In genomic region chr9:107872350-107873098, GRCm38 (mm10) we compare ENCODE assay signal across 8 mouse cellular contexts. TPM values are rescaled to one million over a fixed set of nuclear protein-coding genes. Genes with fewer than 3 reads are reported as not detected.
DNase-seq lines count a peak whose midpoint lies in the region; ATAC-seq and TF ChIP-seq lines count a peak whose summit lies in the region.

No protein-coding gene starts in this region.

- no peaks in the 10 kb centered on the region for H3K9me3 ChIP-seq in ES-Bruce4 (replicated peaks; ENCODE audit: control insufficient read depth, insufficient read depth, low read length, poor library complexity, severe bottlenecking)
- H3K9me3 ChIP-seq in forebrain, embryonic 13.5 days (replicated peaks), result no peaks in the 10 kb centered on the region
- H3K9me3 ChIP-seq in liver, postnatal 0 days (ENCODE audit: low read length), result no peaks in the 10 kb centered on the region
- no peaks in the 10 kb centered on the region for H3K9me3 ChIP-seq in neural tube, embryonic 14.5 days (ENCODE audit: control insufficient read depth, low read length)

- H3K36me3 ChIP-seq in ES-Bruce4 (ENCODE audit: control insufficient read depth, insufficient read depth, low read length, poor library complexity, severe bottlenecking), result peaks cover 5% of the 10 kb centered on the region; the same call in 1 of the 2 replicates
- no peaks in the 10 kb centered on the region for H3K36me3 ChIP-seq in forebrain, embryonic 13.5 days (ENCODE audit: poor library complexity, severe bottlenecking)
- H3K36me3 ChIP-seq in liver, postnatal 0 days (replicated peaks; ENCODE audit: insufficient read depth, low read length), result peaks cover 5% of the 10 kb centered on the region; the same call in 1 of the 2 replicates
- H3K36me3 ChIP-seq in neural tube, embryonic 14.5 days (ENCODE audit: control insufficient read depth, insufficient read depth, low read length), result no peaks in the 10 kb centered on the region

- peak overlapping the region; percentile 97 for H3K9ac ChIP-seq in ES-Bruce4 (ENCODE audit: low read depth, poor library complexity, severe bottlenecking)
- H3K9ac ChIP-seq in forebrain, embryonic 13.5 days, result peak overlapping the region; percentile 99
- H3K9ac ChIP-seq in liver, postnatal 0 days (replicated peaks), result peak overlapping the region; percentile 96
- H3K9ac ChIP-seq in neural tube, embryonic 14.5 days (replicated peaks; ENCODE audit: low read depth, low read length), result peak overlapping the region; percentile 94

- TF ChIP-seq EP300 in ES-Bruce4 (IDR thresholded peaks at IDR 0.05; ENCODE audit: insufficient read depth, low read depth, low read length), result no peak
- TF ChIP-seq EP300 in liver, postnatal 0 days (IDR thresholded peaks at IDR 0.05; ENCODE audit: low read depth), result peak; percentile 9; the same call in 1 of the 2 replicates

- TF ChIP-seq CTCF in ES-Bruce4 (IDR thresholded peaks at IDR 0.05; ENCODE audit: low read depth, low read length), result no peak
- TF ChIP-seq CTCF in liver, postnatal 0 days (IDR thresholded peaks at IDR 0.05; ENCODE audit: low read depth), result no peak

- peak; percentile 100 for ATAC-seq in cerebellum, adult (ENCODE audit: insufficient number of reproducible peaks, low FRiP score, low TSS enrichment)
- ATAC-seq in forebrain, embryonic 13.5 days, result peak; percentile 100
- ATAC-seq in liver, postnatal 0 days, result peak; percentile 98
- peak; percentile 100 for ATAC-seq in neural tube, embryonic 14.5 days (ENCODE audit: low read depth)

- TF ChIP-seq POLR2A in ES-Bruce4 (IDR thresholded peaks at IDR 0.05; ENCODE audit: insufficient read depth, low read length), result peak; percentile 19

- H3K27ac ChIP-seq in ES-Bruce4 (ENCODE audit: insufficient read depth, low read length), result peak overlapping the region; percentile 51
- H3K27ac ChIP-seq in forebrain, embryonic 13.5 days, result peak overlapping the region; percentile 95
- peak overlapping the region; percentile 98 for H3K27ac ChIP-seq in liver, postnatal 0 days (ENCODE audit: low read depth)
- H3K27ac ChIP-seq in neural tube, embryonic 14.5 days (ENCODE audit: low read depth, low read length), result peak overlapping the region; percentile 87

- H3K4me1 ChIP-seq in ES-Bruce4 (ENCODE audit: control insufficient read depth, insufficient read depth, low read length), result no peaks in the 10 kb centered on the region
- peaks cover 21% of the 10 kb centered on the region for H3K4me1 ChIP-seq in forebrain, embryonic 13.5 days
- H3K4me1 ChIP-seq in liver, postnatal 0 days (ENCODE audit: insufficient read depth), result peaks cover 19% of the 10 kb centered on the region
- H3K4me1 ChIP-seq in neural tube, embryonic 14.5 days (ENCODE audit: control insufficient read depth, insufficient read depth, low read length), result peaks cover 13% of the 10 kb centered on the region

- peak overlapping the region; percentile 88 for H3K4me2 ChIP-seq in forebrain, embryonic 13.5 days
- peak overlapping the region; percentile 78 for H3K4me2 ChIP-seq in liver, postnatal 0 days (ENCODE audit: low read depth, low read length)
- peak overlapping the region; percentile 84 for H3K4me2 ChIP-seq in neural tube, embryonic 14.5 days (ENCODE audit: low read depth, low read length)

- intact Hi-C loops in heart, postnatal 10 days (cut with DNase I), result no loop called here

- under 1% methylated on average over 72 of the region's 80 CpGs for WGBS in forebrain, embryonic 13.5 days
- under 1% methylated on average over 80 of the region's 80 CpGs for WGBS in large intestine, adult 2 months
- under 1% methylated on average over 78 of the region's 80 CpGs for WGBS in liver, postnatal 0 days (ENCODE audit: insufficient replicate concordance)
- WGBS in neural tube, embryonic 14.5 days, result under 1% methylated on average over 79 of the region's 80 CpGs

- peak; percentile 96 to 97 for DNase-seq in heart, postnatal 10 days
- DNase-seq in large intestine, adult 2 months (ENCODE audit: low read depth, low spot score), result peak; percentile 87
- DNase-seq in liver, postnatal 0 days, result peak; percentile 93
- peak; percentile 91 for DNase-seq in testis, postnatal 10 days (ENCODE audit: low spot score)

- peak overlapping the region; percentile 100 for H3K4me3 ChIP-seq in ES-Bruce4 (ENCODE audit: low read depth, low read length)
- peak overlapping the region; percentile 99 for H3K4me3 ChIP-seq in forebrain, embryonic 13.5 days
- H3K4me3 ChIP-seq in liver, postnatal 0 days (ENCODE audit: low read depth, low read length), result peak overlapping the region; percentile 88
- peak overlapping the region; percentile 99 for H3K4me3 ChIP-seq in neural tube, embryonic 14.5 days (ENCODE audit: low read depth, low read length)

- H3K27me3 ChIP-seq in ES-Bruce4 (ENCODE audit: control insufficient read depth, insufficient read depth, low read length, poor library complexity, severe bottlenecking), result no peaks in the 10 kb centered on the region
- 0 out of 2 replicates have a peak, but pooled peaks cover 2% of the 10 kb centered on the region for H3K27me3 ChIP-seq in forebrain, embryonic 13.5 days
- no peaks in the 10 kb centered on the region for H3K27me3 ChIP-seq in liver, postnatal 0 days (ENCODE audit: insufficient read depth, low read length)
- no peaks in the 10 kb centered on the region for H3K27me3 ChIP-seq in neural tube, embryonic 14.5 days (ENCODE audit: control insufficient read depth, insufficient read depth, low read length)

RNA-seq across cellular contexts. Expression of gene Rbm6, which starts 0.5 kb away (rescaled TPM):
- polyA plus RNA-seq in ES-Bruce4 (2011; ENCODE audit: insufficient read depth, insufficient read length, low read depth, missing spikeins), result 115 and 130 TPM in 2 replicates
- polyA plus RNA-seq in forebrain, embryonic 13.5 days (2015; fragmentation: Nextera tagmentation; extraction: Ambion mirVana), result 125 and 129 TPM in 2 replicates
- total RNA-seq in heart, postnatal 10 days (2021), result 10 to 100 TPM; 34.6 to 38.3 TPM
- 19.0 and 24.5 TPM in 2 replicates for polyA plus RNA-seq in large intestine, adult 2 months (2012; rRNA removed)
- 14.3 and 17.0 TPM in 2 replicates for polyA plus RNA-seq in liver, postnatal 0 days (2015; fragmentation: Nextera tagmentation; extraction: Ambion mirVana)
- polyA plus RNA-seq in neural tube, embryonic 14.5 days (2014; fragmentation: Nextera tagmentation; extraction: Ambion mirVana), result 87.1 and 96.0 TPM in 2 replicates

RNA-seq across cellular contexts. Expression of gene Mon1a, which starts 15.4 kb away (rescaled TPM):
- 3.0 and 4.2 TPM in 2 replicates for polyA plus RNA-seq in ES-Bruce4 (2011; ENCODE audit: insufficient read depth, insufficient read length, low read depth, missing spikeins)
- 18.9 and 20.6 TPM in 2 replicates for polyA plus RNA-seq in forebrain, embryonic 13.5 days (2015; fragmentation: Nextera tagmentation; extraction: Ambion mirVana)
- 1 to 10 TPM; 7.6 to 9.6 TPM for total RNA-seq in heart, postnatal 10 days (2021)
- polyA plus RNA-seq in large intestine, adult 2 months (2012; rRNA removed), result 67.5 and 92.5 TPM in 2 replicates
- 5.3 and 5.8 TPM in 2 replicates for polyA plus RNA-seq in liver, postnatal 0 days (2015; fragmentation: Nextera tagmentation; extraction: Ambion mirVana)
- 21.3 and 23.4 TPM in 2 replicates for polyA plus RNA-seq in neural tube, embryonic 14.5 days (2014; fragmentation: Nextera tagmentation; extraction: Ambion mirVana)

RNA-seq across cellular contexts. Expression of gene Mst1r, which starts 34.1 kb away (rescaled TPM):
- polyA plus RNA-seq in ES-Bruce4 (2011; ENCODE audit: insufficient read depth, insufficient read length, low read depth, missing spikeins), result 0.16 and 0.61 TPM in 2 replicates
- polyA plus RNA-seq in forebrain, embryonic 13.5 days (2015; fragmentation: Nextera tagmentation; extraction: Ambion mirVana), result 0.46 and 0.74 TPM in 2 replicates
- 1 to 10 TPM; 2.5 to 3.7 TPM for total RNA-seq in heart, postnatal 10 days (2021)
- 77.1 and 101 TPM in 2 replicates for polyA plus RNA-seq in large intestine, adult 2 months (2012; rRNA removed)
- 0.37 and 0.38 TPM in 2 replicates for polyA plus RNA-seq in liver, postnatal 0 days (2015; fragmentation: Nextera tagmentation; extraction: Ambion mirVana)
- 0.51 and 1.5 TPM in 2 replicates for polyA plus RNA-seq in neural tube, embryonic 14.5 days (2014; fragmentation: Nextera tagmentation; extraction: Ambion mirVana)

RNA-seq across cellular contexts. Expression of gene Actl11, which starts 55.7 kb away (rescaled TPM):
- polyA plus RNA-seq in ES-Bruce4 (2011; ENCODE audit: insufficient read depth, insufficient read length, low read depth, missing spikeins), result not detected in 2 replicates
- not detected in 2 replicates for polyA plus RNA-seq in forebrain, embryonic 13.5 days (2015; fragmentation: Nextera tagmentation; extraction: Ambion mirVana)
- total RNA-seq in heart, postnatal 10 days (2021), result not detected
- not detected in 2 replicates for polyA plus RNA-seq in large intestine, adult 2 months (2012; rRNA removed)
- not detected in 2 replicates for polyA plus RNA-seq in liver, postnatal 0 days (2015; fragmentation: Nextera tagmentation; extraction: Ambion mirVana)
- polyA plus RNA-seq in neural tube, embryonic 14.5 days (2014; fragmentation: Nextera tagmentation; extraction: Ambion mirVana), result not detected in 2 replicates

Comparison
In these comparisons a context has a peak if more than half of its experiments do, and no peak if none do; other contexts are left out.
1. Peak in every context shown above with its lines: DNase-seq, ATAC-seq, H3K4me3 ChIP-seq and H3K27ac ChIP-seq.
2. RNA of gene Mst1r, which starts 34.1 kb away (polyA plus RNA-seq): 77.1 to 101 TPM in large intestine, adult 2 months; 0.51 to 1.5 TPM in neural tube, embryonic 14.5 days, 0.46 to 0.74 TPM in forebrain, embryonic 13.5 days, 0.37 to 0.38 TPM in liver, postnatal 0 days and 0.16 to 0.61 TPM in ES-Bruce4; every median in the first group is over 10 times any median in the second.